Mouse (Mus musculus) myocyte (in vitro differentiated cells): ENCODE data around the gene Slc3a2. TPM values are rescaled to one million over a fixed set of nuclear protein-coding genes. Genes with fewer than 3 reads are reported as not detected.

ENCODE experiments used
- H3K27me3 ChIP-seq: one replicate; pipeline ENCODE4 v1.6.1; 2011; ENCODE audit not compliant: control insufficient read depth, insufficient read depth, insufficient read length
- H3K36me3 ChIP-seq: one replicate; pipeline ENCODE4 v1.6.1; 2011; ENCODE audit not compliant: control insufficient read depth, insufficient read depth
- H3K4me2 ChIP-seq: one replicate; pipeline ENCODE4 v1.6.1; 2011; ENCODE audit warnings: low read depth, control low read depth
- H3K4me3 ChIP-seq: one replicate; pipeline ENCODE4 v1.5.1; 2011; ENCODE audit warnings: mild to moderate bottlenecking, control low read depth, moderate library complexity
- H3K79me2 ChIP-seq: one replicate; pipeline ENCODE4 v1.6.1; 2011; ENCODE audit not compliant: control insufficient read depth, insufficient read depth
- H3ac ChIP-seq: one replicate; pipeline ENCODE4 v1.6.1; 2011; ENCODE audit not compliant: control insufficient read depth, insufficient read length
- CEBPB ChIP-seq: IDR thresholded peaks from 2 replicates; pipeline ENCODE4 v1.6.1; 2011; ENCODE audit warnings: mild to moderate bottlenecking, moderate library complexity; ENCODE audit not compliant: poor library complexity, insufficient read depth, severe bottlenecking
- E2F4 ChIP-seq: IDR thresholded peaks from one replicate; pipeline ENCODE4 v1.6.1; 2011; ENCODE audit warnings: mild to moderate bottlenecking, control low read depth, moderate library complexity; ENCODE audit not compliant: insufficient read depth
- MAX ChIP-seq: IDR thresholded peaks from one replicate; pipeline ENCODE4 v1.6.1; 2011; ENCODE audit warnings: low read depth, mild to moderate bottlenecking, control low read depth
- MYOD1 ChIP-seq, 3 experiments: IDR thresholded peaks; one replicate each; pipeline ENCODE4 v1.6.1; 2011; ENCODE audit warnings: control low read depth in 2 of 3, low read depth in 2 of 3, mild to moderate bottlenecking in 2 of 3, moderate library complexity in 1 of 3; ENCODE audit not compliant: insufficient read length in 2 of 3, control insufficient read depth in 1 of 3
- MYOG ChIP-seq, 3 experiments: IDR thresholded peaks; one replicate each; pipeline ENCODE4 v1.6.1; 2011; ENCODE audit warnings: control low read depth in 2 of 3, low read depth in 2 of 3, mild to moderate bottlenecking in 2 of 3; ENCODE audit not compliant: insufficient read length in 2 of 3, control insufficient read depth in 1 of 3, insufficient read depth in 1 of 3
- POLR2A ChIP-seq: IDR thresholded peaks from one replicate; pipeline ENCODE4 v1.6.1; 2011; ENCODE audit warnings: low read depth, mild to moderate bottlenecking, control low read depth, moderate library complexity; ENCODE audit not compliant: insufficient read length
- POLR2AphosphoS2 ChIP-seq: IDR thresholded peaks from one replicate; pipeline ENCODE4 v1.6.1; 2011; ENCODE audit warnings: low read depth, control low read depth; ENCODE audit not compliant: insufficient read length
- REST ChIP-seq: IDR thresholded peaks from one replicate; pipeline ENCODE4 v1.6.1; 2011; ENCODE audit warnings: mild to moderate bottlenecking, control low read depth, moderate library complexity; ENCODE audit not compliant: insufficient read depth, insufficient read length
- SRF ChIP-seq: IDR thresholded peaks from one replicate; pipeline ENCODE4 v1.6.1; 2011; ENCODE audit warnings: low read depth; ENCODE audit not compliant: control insufficient read depth, insufficient read length
- TCF12 ChIP-seq: IDR thresholded peaks from one replicate; pipeline ENCODE4 v1.6.1; 2011; ENCODE audit warnings: mild to moderate bottlenecking, control low read depth; ENCODE audit not compliant: poor library complexity, insufficient read depth, severe bottlenecking
- TCF3 ChIP-seq: IDR thresholded peaks from one replicate; pipeline ENCODE4 v1.6.1; 2011; ENCODE audit warnings: low read depth, control low read depth; ENCODE audit not compliant: insufficient read length
- USF1 ChIP-seq: IDR thresholded peaks from one replicate; pipeline ENCODE4 v1.6.1; 2011; ENCODE audit warnings: low read depth, mild to moderate bottlenecking, control low read depth, moderate library complexity
- polyA plus RNA-seq: library from polyadenylated mRNA; unstranded; fragments of >200 nt; fragmentation: generic; extraction: Trizol; gene quantifications from one replicate; pipeline ENCODE4 v1.2.1, GENCODE M21; 2012; ENCODE audit warnings: missing spikeins

Slc3a2 gene
- polyA plus RNA-seq, 1 experiment = 806 TPM

DNA sequence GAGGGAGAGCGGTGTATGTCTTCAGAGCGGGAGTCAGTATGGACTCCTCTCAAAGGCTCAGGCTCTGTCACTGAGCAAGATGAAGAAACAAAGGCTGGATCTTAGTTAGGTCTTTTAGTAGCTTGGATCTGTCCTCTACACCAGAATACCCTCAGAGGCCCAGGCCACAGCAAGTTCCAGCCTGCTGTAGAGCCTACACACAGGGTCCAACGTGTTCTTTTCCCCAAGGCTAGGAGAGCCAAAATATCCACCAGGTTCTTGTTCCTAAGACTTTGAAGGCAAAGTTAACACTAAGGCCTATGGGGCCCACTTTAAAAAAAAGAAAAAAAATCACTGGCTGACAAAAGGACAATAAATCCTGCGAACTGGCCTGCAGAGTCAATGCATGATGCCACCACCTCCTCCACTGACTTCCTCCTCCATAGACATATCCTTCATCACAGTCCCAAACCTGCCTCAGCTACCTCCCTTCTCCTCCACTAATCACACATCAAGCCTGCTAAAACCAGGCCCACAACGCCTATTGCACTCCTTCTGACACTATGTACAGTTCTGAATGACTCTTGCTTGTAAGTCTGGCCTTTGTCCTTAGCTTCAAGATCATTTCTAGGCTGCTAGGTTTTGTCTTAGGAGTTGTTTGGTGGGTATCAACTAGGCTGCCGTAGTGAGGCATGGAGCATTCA is 18.0 kb downstream of the Slc3a2 start:
- H3ac ChIP-seq = no peak overlapping the region
- H3K79me2 ChIP-seq = peaks cover 9% of the 10 kb centered on the region
- TF ChIP-seq REST = no peak
- TF ChIP-seq SRF = no peak
- peak; percentile 43 for TF ChIP-seq POLR2A
- peak; percentile 85 for TF ChIP-seq POLR2AphosphoS2
- H3K4me2 ChIP-seq = no peak overlapping the region
- peaks cover 35% of the 10 kb centered on the region for H3K36me3 ChIP-seq
- H3K27me3 ChIP-seq = no peaks in the 10 kb centered on the region
- no peak overlapping the region for H3K4me3 ChIP-seq

DNA sequence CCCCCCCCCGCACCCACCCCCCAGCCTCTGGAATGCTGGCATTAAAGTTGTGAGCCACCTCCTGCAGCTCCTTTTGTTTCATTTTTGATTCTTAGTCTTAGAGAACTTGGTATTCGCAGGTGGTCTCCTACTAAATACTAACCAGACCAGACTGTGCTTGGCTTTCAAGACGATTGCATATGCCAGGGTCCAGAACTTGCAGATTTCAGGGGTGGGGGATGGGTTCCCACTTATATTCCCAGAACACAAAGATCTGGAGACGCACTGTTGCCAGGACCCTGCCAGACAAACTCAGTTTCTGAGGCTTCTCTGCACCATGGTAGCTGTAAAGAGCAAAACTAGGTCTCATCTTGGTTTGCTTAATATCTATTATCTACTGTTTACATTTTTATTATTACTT is 19.6 kb downstream of the Slc3a2 start:
- H3K4me2 ChIP-seq = no peak overlapping the region
- H3K36me3 ChIP-seq = peaks cover 19% of the 10 kb centered on the region
- H3ac ChIP-seq = no peak overlapping the region
- TF ChIP-seq REST = no peak
- no peak for TF ChIP-seq TCF3
- no peak for TF ChIP-seq MYOD1 (IDR thresholded peaks at IDR 0.05; ENCODE audit: control insufficient read depth in 1 of 3, insufficient read length in 2 of 3, low read depth in 2 of 3)
- no peak for TF ChIP-seq POLR2A
- TF ChIP-seq SRF = no peak
- TF ChIP-seq CEBPB = no peak
- no peak for TF ChIP-seq E2F4
- TF ChIP-seq TCF12 = no peak
- no peaks in the 10 kb centered on the region for H3K27me3 ChIP-seq
- no peaks in the 10 kb centered on the region for H3K79me2 ChIP-seq
- H3K4me3 ChIP-seq = no peak overlapping the region

DNA sequence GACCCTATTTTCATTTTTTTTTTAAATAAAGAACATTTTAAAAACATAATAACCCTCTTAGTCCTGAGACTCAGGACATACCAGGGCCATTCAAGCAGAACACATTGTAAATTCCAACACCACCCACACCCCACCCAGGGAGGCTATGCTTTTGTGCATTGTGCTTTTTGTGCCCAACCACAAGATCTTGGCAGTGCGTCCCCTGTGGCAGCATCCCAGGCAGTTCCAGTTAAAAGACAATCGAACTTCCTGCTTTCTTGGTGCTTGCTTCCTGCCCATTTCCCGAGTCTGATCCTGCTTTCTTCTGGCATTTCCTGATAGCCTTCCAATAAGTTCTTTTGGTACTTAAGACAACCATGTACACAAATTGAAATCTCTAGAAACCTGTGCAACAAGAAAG is 20.7 kb downstream of the Slc3a2 start:
- TF ChIP-seq POLR2AphosphoS2 = peak; percentile 54
- TF ChIP-seq TCF12 = no peak
- TF ChIP-seq REST = no peak
- no peak for TF ChIP-seq SRF
- TF ChIP-seq TCF3 = no peak
- no peak for TF ChIP-seq MYOD1 (IDR thresholded peaks at IDR 0.05; ENCODE audit: control insufficient read depth in 1 of 3, insufficient read length in 2 of 3, low read depth in 2 of 3)
- H3K79me2 ChIP-seq = no peaks in the 10 kb centered on the region
- H3ac ChIP-seq = no peak overlapping the region
- H3K36me3 ChIP-seq = peaks cover 8% of the 10 kb centered on the region
- no peaks in the 10 kb centered on the region for H3K27me3 ChIP-seq
- H3K4me3 ChIP-seq = no peak overlapping the region
- peak overlapping the region; percentile 63 for H3K4me2 ChIP-seq

DNA sequence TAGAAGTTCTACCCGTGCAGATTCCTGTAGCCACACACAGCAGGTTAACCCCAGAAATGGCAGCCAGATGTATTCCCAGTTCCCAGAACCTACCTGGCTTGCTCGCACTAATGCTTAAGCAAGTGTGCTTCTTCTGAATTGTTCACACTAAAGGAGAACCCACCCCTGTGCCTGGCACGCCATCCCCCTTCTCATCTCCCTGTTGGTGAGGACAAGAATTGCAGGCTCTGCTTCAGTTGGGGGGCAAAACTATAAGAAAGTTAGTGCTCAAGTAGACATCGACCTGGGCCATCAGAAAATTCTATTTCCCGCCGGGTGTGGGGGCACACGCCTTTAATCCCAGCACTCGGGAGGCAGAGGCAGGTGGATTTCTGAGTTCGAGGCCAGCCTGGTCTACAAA is 23.5 kb downstream of the Slc3a2 start:
- Histone ChIP-seq H3K79me2 (no peaks in the 10 kb centered on the region), H3K4me3 (no peak overlapping the region), H3K36me3 (no peaks in the 10 kb centered on the region), H3K27me3 (no peaks in the 10 kb centered on the region), H3K4me2 (no peak overlapping the region), H3ac (no peak overlapping the region)
- TF ChIP-seq POLR2AphosphoS2 (no peak), REST (no peak), USF1 (no peak), TCF12 (no peak), E2F4 (no peak), MYOG (IDR thresholded peaks at IDR 0.05; ENCODE audit: control insufficient read depth in 1 of 3, insufficient read depth in 1 of 3, insufficient read length in 2 of 3, low read depth in 2 of 3) (no peak), POLR2A (no peak), MYOD1 (IDR thresholded peaks at IDR 0.05; ENCODE audit: control insufficient read depth in 1 of 3, insufficient read length in 2 of 3, low read depth in 2 of 3) (no peak), SRF (no peak), MAX (no peak), TCF3 (no peak), CEBPB (no peak)

DNA sequence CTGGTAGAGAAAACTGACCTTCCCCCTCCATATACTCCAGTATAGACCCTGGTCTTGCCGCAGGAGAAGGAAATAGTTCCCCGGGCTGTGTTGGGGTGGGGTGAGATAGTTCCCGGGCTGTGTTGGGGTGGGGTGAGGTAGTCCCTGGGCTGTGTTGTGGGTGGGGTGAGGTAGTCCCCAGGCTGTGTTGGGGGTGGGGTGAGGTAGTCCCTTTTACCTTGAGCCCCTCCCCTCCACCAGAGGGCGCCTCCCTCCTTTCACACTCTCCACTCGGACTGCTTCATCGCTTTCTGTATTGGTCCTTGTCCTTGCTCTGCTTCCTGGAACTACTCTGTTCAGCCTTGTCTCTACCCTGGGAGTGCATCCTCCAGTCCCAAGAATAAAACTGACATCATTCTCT is 27.8 kb downstream of the Slc3a2 start:
- Histone ChIP-seq H3K4me3 (no peak overlapping the region), H3K27me3 (no peaks in the 10 kb centered on the region), H3K36me3 (no peaks in the 10 kb centered on the region), H3K4me2 (no peak overlapping the region), H3K79me2 (no peaks in the 10 kb centered on the region), H3ac (no peak overlapping the region)
- TF ChIP-seq MYOD1 (IDR thresholded peaks at IDR 0.05; ENCODE audit: control insufficient read depth in 1 of 3, insufficient read length in 2 of 3, low read depth in 2 of 3) = no peak
- no peak for TF ChIP-seq TCF12
- TF ChIP-seq SRF = no peak
- TF ChIP-seq MAX = no peak
- no peak for TF ChIP-seq TCF3
- no peak for TF ChIP-seq REST
- TF ChIP-seq E2F4 = no peak
- TF ChIP-seq CEBPB = no peak
- TF ChIP-seq MYOG (IDR thresholded peaks at IDR 0.05; ENCODE audit: control insufficient read depth in 1 of 3, insufficient read depth in 1 of 3, insufficient read length in 2 of 3, low read depth in 2 of 3) = no peak
- TF ChIP-seq USF1 = no peak
- TF ChIP-seq POLR2A = no peak
- TF ChIP-seq POLR2AphosphoS2 = no peak
